Mouse (Mus musculus) megakaryocyte-erythroid progenitor cell, adult 5-6 weeks (primary cell): ENCODE measurements around the gene Slc25a33. TPM values are rescaled to one million over a fixed set of nuclear protein-coding genes. Genes with fewer than 3 reads are reported as not detected.

Experiments used
- ATAC-seq: replicated peaks from 2 replicates; pipeline ENCODE4 v1.8.0; 2016; ENCODE audit warnings: mild to moderate bottlenecking, inconsistent platforms; ENCODE audit not compliant: severe bottlenecking, poor library complexity, low FRiP score, low TSS enrichment
- total RNA-seq, 2 experiments: library from RNA; stranded (forward) in 1 of 2; stranded (reverse) in 1 of 2; fragments of 200-1000, 215-1000 nt in 1 of 2; fragments of >200 nt in 1 of 2; fragmentation: Nextera tagmentation in 1 of 2; gene quantifications; 2 replicates each; pipeline ENCODE4 v1.2.3; 2014 to 2017

Slc25a33 gene
- total RNA-seq, 2 experiments from 2014 or later = 8.1 to 16.3 TPM

DNA sequence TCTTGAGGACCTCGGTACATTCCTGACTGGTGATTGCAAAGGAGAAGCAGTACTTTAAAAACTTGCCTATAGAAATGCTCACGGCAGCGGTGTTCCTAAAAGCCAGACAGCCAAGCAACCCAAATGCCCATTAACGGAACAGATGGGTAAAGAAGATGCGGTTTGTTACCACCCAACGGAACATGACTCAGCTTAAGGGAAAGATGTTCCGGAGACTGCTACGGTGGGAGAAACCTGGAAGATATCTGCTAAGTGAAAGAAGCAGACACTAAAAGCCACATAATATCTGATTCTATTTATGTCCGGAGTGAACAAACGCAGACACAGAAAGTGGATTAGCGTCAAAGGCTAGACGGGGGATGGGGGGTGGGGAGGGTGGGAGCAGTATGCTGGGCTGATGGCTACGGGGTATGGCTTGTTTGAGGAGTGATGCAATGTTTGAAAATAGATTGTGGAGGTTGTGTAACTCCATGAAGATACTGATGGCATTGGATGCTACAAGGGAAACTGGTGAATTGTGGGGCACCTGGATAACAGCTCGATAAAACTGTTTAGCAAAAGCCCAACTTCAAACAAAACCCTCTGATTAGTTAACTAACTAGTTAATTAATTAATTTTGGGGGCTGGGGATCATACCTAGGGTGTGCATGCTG lies 22.6 kb upstream of the Slc25a33 start:
- no peak for ATAC-seq

DNA sequence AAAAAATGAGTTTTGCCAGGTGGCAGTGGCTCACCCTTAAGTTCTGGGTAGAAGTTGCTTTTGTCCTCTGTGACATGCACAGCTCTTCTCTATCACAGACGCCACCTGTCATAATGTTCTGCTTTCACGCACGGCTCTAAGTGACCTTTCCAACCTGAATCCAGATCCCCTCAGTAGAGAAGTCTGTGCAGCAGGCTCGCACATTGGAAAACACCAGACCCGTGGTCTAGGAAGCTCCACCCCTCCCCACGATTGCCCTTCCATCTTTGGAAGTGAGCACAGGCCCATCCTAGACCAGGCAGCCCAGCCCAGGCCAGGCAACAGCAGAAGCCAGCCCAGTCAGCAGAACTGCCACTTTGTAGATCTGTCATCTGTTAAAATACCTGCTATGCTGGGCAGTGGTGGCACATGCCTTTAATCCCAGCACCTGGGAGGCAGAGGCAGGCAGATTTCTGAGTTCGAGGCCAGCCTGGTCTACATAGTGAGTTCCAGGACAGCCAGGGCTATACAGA lies 20.9 kb upstream of the Slc25a33 start:
- no peak for ATAC-seq

DNA sequence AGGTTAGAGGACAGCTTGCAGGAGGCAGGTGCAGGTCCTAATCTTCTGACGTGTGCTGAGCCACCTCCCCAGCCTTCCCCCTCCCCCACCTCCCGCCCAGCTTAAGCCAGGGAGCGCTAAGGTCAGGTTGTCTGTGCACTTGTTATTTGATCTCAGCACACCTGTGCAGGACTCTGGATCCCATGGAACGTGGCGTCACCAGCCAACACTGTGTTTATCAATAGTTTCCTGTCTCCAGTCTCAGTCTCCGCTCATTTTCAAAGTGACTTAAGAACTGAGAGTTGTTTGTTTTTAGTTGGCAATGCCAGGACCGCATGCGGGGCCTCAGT lies 19.9 kb upstream of the Slc25a33 start:
- no peak for ATAC-seq

DNA sequence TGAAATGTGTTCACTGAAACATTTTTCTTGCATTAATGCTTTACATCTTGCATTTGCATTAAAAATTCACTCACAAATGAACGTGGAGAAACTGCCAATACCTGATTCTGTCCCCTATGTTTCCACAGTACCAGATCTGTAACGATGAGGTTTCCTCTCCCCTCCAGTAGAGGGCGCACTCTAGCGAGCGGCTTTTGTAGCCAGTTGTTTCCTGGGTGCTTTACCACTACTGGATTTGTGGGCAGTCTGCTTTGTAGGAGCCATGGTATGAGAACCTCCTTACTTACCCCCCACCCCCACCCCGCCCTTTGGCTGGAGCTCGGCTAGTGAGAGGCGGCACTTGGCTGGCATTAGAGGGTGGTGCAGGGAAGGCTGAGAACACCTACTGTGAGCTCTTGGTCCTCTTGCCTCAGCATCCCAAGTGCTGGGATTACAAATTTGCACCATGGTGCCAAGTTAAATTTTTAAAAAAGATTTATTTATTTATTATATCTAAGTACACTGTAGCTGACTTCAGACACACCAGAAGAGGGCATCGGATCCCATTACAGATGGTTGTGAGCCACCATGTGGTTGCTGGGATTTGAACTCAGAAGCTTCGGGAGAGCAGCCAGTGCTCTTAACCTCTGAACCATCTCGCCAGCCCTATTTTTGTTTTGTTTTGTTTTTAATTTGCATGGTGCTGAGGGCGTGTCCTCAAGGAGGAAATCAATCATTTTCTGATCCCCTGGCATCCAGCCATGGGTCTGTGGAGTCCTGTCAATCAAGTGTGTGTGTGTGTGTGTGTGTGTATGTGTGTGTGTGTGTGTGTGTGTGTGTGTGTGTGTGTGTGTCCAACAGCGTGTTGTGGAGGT lies 19.3 kb upstream of the Slc25a33 start:
- no peak for ATAC-seq

DNA sequence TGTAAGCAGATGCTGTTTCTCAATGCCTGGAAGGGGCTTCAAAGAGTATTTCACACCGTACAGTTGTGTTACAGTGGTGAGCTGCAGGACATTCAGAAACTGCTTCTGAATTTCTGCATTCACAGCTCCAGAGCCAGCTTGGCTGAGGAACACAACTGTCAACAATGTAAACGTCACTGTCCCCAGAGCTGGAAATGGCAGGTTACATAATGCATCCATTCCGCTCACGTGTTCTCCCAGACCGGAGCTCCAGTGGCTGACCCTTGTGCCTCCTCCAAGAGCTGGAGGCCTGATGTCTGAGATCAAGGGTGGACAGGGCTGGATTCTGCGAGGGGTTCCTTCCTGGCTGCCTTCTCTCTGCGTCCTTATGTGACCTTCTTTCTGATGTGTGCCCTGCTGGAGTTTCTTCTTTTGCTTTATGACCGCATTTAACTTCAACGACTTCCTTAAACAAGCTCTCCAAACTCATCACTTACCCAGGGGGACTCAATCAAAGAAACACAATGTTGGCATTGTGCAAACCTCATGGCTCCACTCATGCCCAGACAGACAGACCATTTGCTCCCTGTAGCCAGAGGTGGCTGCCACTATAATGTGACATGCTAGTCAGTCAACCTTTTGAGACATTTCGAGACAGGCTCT lies 18.2 kb upstream of the Slc25a33 start:
- no peak for ATAC-seq

DNA sequence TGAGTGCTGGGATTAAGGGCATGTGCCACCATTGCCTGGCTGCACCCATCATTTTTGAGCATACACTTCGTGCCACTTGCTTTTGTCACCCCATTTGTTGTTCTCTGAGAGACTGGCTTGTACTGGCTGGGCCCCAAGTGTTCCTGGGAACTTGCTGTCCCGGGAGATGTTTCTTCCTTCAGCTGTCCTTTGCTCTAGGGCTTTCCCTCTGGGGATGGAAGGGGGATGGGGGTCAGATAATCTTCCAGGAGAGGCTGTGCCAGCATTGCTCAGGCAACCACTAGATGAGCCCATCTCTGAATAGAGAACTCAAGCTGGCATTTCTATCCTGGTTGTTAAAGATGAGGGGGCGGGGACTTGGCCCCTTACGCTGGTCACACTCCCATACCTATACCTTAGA lies 17.4 kb upstream of the Slc25a33 start:
- no peak for ATAC-seq

DNA sequence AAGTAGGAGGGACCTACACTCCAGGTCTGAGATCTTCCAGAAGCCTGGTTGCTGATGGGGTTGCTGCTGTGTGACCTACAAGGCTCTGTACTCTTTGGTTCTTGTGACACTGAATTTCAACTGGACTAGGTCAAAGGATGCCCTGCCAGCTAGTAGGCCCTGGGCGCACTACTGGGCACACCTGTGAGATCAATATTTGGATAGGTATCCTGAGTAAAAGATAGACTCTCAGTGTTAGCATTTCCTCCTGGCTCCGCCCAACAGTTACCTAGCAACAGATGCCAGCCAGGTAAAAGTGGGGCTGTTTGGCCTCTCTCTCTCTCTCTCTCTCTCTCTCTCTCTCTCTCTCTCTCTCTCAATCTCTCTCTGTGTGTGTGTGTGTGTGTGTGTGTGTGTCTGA lies 16.9 kb upstream of the Slc25a33 start:
- ATAC-seq = no peak

DNA sequence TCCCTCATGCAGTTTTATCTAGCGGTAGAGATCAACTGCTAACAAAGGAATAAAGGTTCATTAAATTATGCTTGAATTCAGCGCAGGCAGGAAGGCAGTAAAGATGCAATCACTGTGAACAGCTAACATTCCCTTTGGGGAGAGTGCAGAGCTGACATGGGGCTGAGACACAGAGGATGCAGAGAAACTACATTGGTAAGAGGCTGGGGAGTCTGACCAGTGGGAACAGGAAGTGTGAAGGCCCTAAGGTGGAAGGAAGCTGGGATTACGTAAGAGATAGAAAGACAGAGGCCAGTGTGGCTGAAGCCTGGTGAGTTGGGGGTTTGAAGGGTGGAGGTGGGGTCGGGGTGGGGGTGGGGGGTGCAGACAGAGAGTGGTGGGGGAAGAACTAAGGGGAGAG lies 16.5 kb upstream of the Slc25a33 start:
- ATAC-seq = no peak

DNA sequence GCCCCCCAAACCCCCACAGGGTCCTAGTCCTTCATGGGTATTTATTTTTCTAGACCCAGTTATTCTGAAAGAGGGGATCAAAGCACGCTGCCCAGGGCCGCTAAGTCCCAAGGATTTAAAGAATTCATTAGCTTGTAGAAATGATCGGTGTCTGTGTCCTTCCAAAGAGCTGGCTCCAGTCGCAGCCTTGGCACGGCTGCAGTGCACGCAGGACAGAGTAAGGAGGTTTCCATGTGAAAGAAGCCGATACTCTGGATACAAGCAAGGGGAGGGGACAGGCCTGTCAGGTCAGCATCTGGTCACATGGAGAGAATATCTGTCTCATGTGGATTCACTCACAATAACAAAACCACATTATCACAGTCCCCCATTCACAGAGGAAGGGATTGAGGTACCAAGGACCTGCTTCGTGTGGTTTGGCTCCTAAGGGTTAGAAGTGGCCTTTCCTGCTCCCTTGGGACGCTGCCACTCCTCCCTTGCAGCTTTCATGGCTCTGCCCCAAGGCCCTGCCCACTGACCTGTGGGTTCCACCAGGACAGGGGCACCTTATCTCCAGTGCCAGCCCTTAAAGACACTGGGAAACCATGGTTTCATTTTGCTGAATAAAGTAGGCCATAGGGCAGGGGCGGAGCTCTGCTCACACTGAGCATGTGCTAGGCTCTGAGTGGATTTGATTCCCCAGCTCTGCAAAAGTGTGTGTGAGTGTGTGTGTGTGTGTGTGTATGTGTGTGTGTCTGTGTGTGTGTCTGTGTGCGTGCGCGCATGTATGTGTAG lies 15.5 kb upstream of the Slc25a33 start:
- ATAC-seq = peak; percentile 78

DNA sequence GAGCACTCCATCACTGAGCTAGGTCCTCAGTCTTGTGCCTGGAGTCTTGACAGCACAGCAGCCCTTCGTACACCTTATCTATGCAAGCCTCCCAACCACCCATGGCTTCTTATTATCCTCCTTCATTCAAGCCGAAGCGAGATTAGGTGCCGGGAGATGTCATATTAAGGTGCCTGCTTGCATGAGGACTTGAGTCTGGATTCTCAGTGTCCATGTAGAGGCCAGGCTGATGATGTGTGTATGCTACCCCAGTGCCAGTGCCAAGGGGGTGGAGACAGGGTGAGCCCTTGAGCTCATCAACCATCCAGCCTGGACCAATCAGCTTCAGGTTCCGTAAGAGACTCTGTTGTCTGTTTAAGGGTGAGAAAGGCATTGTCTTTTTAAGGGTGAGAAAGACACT lies 10.8 kb upstream of the Slc25a33 start:
- ATAC-seq = no peak

DNA sequence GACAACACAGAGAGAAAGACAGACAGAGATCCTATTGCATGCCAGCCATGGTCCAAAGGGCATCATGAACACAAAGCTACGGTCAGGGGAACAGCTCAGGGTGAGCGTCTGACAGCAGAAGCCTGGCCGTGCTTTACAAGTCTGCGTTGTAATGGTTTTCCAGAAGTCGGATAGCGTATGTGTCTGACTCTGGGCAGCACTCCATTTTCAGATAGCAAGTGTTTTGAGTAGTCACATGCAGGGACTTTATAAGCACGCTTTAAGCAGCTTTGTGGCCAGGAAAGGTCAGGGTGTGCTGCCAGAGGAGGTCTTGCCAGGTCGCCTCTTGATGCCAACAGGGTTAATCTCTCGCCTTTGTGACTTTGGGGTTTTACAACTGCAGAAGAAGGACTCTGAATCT lies 10.3 kb upstream of the Slc25a33 start:
- no peak for ATAC-seq

DNA sequence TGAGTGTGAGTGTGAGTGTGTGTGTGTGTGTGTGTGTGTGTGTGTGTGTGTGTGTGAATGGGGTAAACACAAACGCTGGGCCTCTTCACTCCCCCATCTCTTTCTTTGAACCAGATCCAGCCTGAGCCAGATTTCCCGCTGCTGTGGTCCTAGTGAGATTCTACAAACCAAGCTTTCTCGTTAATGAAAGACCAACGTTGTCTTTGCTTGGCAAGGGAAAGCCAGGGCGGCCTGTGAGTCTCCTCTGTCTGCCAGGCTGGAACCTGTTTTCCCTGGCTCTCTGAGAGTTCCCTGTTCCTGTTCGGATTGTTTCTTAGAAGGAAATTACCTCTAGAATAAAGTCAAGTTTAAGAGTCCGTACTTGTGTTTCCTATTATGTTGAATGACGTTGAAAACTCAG lies 8.9 kb upstream of the Slc25a33 start:
- no peak for ATAC-seq

DNA sequence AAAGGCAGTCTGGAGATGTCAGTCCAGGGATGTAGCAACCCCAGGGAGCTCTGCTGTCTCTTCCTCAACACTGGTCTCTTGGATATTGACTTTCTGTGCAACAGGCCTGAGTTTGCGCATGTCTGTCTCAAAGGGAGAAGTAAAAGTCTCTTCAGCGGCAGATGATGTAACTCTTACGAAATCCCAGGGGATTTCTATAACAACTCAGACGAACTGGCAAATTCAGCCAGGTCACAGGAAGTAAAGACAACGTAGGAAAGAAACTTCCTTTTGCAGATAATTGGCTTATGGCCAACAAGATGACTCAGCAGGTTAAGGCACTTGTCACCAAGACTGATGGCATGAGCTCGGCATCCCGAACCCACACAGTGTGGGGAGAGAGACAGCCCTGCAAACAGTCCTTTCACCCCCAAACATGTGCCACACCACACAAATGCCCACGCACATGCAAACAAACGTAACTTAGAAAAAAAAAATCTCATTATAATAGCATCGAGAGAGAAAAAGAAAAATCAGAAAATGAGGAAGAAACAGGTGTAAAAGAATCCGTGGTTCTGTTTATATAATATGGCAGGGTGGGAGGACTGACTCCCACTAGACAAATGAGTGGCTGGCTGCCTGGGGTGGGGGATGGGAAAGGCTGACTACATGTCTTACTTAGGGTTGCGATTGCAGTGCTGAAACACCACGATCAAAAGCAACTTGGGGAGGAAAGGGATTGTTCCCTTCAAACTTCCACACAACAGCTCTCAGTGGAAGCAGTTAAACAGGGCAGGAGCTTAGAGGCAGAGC lies 6.7 kb upstream of the Slc25a33 start:
- peak; percentile 63 for ATAC-seq

DNA sequence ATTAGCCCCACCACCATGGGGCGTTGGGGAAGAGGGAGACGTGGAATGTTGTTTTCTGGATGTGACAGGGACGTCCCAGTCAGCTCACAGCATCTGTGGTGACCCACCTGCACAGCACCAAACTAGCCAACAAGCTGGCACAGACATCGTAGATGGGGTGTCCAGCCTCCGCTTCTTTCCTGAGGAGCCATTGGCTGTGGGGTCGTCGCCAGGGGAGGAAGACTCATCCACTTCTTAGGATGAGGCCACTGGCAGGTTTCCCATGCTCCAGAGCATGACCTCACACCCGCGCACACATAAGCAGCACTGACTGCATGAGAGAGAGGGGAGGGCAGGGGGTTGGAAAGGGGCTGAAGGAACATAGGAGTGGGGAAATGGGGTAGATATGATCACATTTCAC lies 5.9 kb upstream of the Slc25a33 start:
- ATAC-seq = no peak

DNA sequence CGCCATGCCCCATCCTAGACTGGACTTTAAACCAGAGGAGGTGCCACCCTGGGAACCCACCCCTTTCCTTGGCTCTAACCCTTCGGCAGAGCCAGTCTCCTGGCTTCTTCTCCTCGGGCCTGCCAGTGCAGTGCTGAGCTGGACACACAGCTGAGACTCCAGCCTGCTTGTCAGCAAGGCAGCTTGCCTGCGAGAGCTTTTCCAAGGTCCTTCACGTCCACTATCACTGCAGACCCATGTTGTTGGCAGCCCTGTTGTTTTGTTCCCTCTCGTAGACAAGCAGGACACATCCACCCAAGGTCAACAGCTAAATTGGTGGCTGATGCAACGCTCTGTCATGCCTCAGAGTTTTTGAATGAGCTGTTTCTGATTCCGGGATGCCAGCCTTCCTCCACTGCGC lies 3.0 kb upstream of the Slc25a33 start:
- ATAC-seq = no peak

DNA sequence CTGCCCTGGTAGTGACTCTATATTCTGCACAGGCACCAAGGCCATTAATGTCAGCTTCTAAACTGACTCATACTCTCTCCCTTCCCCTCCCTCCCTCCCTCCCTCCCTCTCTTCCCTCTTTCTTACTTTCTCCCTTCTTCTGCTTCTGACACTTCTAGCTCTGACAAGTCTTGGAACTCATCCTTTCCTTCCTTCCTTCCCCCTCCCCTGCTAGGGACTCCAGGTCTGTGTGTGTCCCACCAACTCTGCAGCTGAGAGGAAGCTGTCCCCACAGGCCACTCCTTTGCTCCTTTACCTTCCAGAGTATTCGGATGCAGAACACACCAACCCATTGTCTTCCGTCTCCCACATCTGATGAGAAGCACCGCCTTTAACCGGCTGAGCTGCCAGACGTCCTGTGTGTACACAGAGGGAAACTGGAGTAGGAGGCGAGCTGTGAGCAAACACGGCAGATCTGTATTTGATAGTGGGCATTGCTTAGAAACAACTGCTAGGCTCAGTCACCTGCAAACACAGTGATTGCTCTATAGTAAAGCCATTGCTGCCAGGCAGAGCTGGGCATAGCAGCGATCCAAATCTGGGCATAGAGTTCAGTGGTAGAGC lies 1.8 kb upstream of the Slc25a33 start:
- ATAC-seq = no peak

DNA sequence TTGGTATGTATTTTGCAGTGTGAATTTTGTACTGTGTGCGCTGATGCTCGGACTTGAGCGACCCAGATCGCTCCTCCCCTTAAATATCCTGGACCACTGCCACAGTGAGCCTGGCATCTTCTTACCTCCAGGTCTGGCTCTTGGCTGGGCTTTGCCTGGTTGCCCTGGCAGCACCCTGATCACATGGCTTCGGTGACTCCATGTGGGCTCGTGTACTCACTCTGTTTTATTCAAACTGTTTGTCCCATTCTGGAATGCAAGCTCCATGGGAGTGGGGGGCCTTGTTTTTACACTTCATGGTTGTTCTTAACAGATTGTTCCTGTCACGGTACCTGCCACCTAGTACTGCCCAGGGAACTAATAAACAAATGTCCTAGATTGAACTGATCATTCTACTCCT lies 1.3 kb upstream of the Slc25a33 start:
- ATAC-seq = no peak

DNA sequence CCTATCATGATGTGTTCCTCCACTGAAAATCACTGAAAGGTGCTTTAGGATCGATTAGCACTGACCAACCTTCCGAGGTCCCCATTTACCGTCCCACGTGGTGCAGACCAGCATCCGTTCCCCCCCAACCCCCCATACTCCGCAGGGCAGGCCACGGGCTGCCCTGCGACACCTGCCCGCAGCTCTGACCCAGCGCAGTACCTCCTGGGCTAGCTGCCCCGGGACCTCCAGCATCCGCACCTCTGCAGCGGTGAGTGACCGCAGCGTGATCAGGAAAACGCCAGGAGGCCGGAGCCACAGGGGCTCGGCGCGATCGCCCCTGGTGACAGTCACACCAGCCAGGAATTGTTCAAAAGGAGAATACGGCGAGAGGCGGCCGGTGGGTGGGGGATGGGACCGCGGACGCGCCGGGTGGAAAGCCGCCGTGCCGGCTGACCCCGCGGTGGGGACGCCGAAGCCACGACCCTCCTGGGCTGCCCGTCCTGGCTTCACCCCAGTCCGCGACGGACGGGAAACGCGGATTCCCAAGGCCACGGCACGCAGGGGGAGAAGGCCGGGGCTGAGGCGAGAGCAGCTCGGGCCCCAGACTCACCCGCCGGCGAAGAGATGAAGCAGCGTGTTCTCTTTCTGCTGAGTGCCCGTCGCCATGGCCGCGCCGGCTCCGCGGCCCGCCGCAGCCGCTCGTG lies 526 bp downstream of the Slc25a33 start:
- ATAC-seq = peak; percentile 42
